Mouse (Mus musculus) brain, embryonic 14.5 days (tissue): ENCODE results near the gene Keap1.

ENCODE experiments used
- CTCF ChIP-seq: fragments of 200-500 bp; IDR thresholded peaks from 2 replicates; pipeline ENCODE4 v1.5.1; 2012; ENCODE audit warnings: inconsistent platforms, mild to moderate bottlenecking, moderate library complexity, borderline replicate concordance; ENCODE audit not compliant: insufficient read depth, insufficient read length; ENCODE audit errors: extremely low read depth
- POLR2A ChIP-seq: fragments of 200-500 bp; IDR thresholded peaks from 2 replicates; pipeline ENCODE4 v1.6.1; 2012; ENCODE audit warnings: mild to moderate bottlenecking, inconsistent platforms, borderline replicate concordance; ENCODE audit not compliant: poor library complexity, insufficient read depth, insufficient read length, severe bottlenecking; ENCODE audit errors: extremely low read depth

DNA sequence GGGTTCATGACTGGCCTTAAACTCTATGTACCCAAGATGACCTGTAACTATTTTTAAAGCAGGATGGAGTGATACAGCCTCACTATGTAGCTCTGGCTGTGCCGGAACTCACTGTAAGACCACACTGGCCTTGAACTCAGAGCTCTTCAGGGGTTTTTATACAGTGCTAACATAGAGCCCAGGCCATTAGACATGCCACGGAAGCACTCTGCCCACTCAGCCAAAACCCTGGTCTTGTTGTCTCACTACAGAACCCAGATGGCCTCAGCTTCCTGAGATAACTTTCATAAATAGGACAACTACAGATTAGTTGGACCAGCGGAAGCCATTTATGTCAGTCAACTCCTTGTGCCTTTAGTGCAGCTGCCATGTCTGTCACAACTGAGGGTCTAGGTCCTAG is 35.2 kb upstream of the Keap1 start:
- TF ChIP-seq POLR2A = no peak
- TF ChIP-seq CTCF = no peak
